Mouse (Mus musculus) neural tube, embryonic 14.5 days (tissue): ENCODE measurements at regions not wholly inside any gene's neighbourhood (a gene's known extent, or its start where the extent isn't known, plus 50 kb on each side); places are given as distances from the start of the nearest gene placed in this dataset.

Experiments used
- ATAC-seq: fragments of 200-750 bp; cut with Nextera tagmentation; 2 replicates; pipeline ENCODE4 v1.8.0; 2017; ENCODE audit warnings: low read depth, mild to moderate bottlenecking, moderate TSS enrichment, moderate library complexity
- H3K27ac ChIP-seq: fragments of 300-500 bp; sonication (generic); 2 replicates; pipeline ENCODE4 v1.5.1; 2014; ENCODE audit warnings: low read depth, mild to moderate bottlenecking, control low read depth, low read length, moderate library complexity, mixed read lengths
- H3K27me3 ChIP-seq: fragments of 300-500 bp; sonication (generic); 2 replicates; pipeline ENCODE4 v1.6.1; 2014; ENCODE audit warnings: low read length; ENCODE audit not compliant: control insufficient read depth, insufficient read depth
- H3K36me3 ChIP-seq: fragments of 300-500 bp; sonication (generic); 2 replicates; pipeline ENCODE4 v1.6.1; 2014; ENCODE audit warnings: low read length, mixed read lengths; ENCODE audit not compliant: control insufficient read depth, insufficient read depth
- H3K4me1 ChIP-seq: fragments of 300-500 bp; sonication (generic); 2 replicates; pipeline ENCODE4 v1.6.1; 2014; ENCODE audit warnings: low read length; ENCODE audit not compliant: control insufficient read depth, insufficient read depth
- H3K4me2 ChIP-seq: fragments of 300-500 bp; sonication (generic); 2 replicates; pipeline ENCODE4 v1.6.1; 2014; ENCODE audit warnings: mild to moderate bottlenecking, low read depth, low read length, control low read depth
- H3K4me3 ChIP-seq: fragments of 300-500 bp; sonication (generic); 2 replicates; pipeline ENCODE4 v1.5.1; 2014; ENCODE audit warnings: low read depth, low read length, control low read depth, mixed read lengths
- H3K9ac ChIP-seq: fragments of 300-500 bp; sonication (generic); replicated peaks from 2 replicates; pipeline ENCODE4 v1.6.1; 2014; ENCODE audit warnings: low read depth, mild to moderate bottlenecking, control low read depth, low read length, mixed read lengths
- H3K9me3 ChIP-seq: fragments of 300-500 bp; sonication (generic); 2 replicates; pipeline ENCODE4 v1.6.1; 2016; ENCODE audit warnings: low read length; ENCODE audit not compliant: control insufficient read depth
- WGBS: fragments of 180-500 bp; shearing (Covaris S2); extraction: QIAGEN DNeasy Blood & Tissue Kit; methylation state at CpG from one replicate; pipeline ENCODE4 v1.1.7; 2014; 5-methylcytosine and 5-hydroxymethylcytosine counted together

- Histone ChIP-seq H3K4me1 (peaks cover 7% of the 10 kb centered on the region; the same call in 1 of the 2 replicates), H3K27me3 (no peaks in the 10 kb centered on the region), H3K4me3 (no peak overlapping the region), H3K9ac (no peak overlapping the region), H3K27ac (no peak overlapping the region), H3K4me2 (no peak overlapping the region), H3K36me3 (no peaks in the 10 kb centered on the region), H3K9me3 (no peaks in the 10 kb centered on the region)
- no peak for ATAC-seq
- 35% methylated on average over 5 of the region's 5 CpGs for WGBS
Observed at GRCm38 (mm10) chr17:48643533-48644019, 188.9 kb downstream of the Unc5cl start.

GRCm38 (mm10) chr17:48645056-48645455 is 190.4 kb downstream of the Unc5cl start:
- Histone ChIP-seq H3K27me3 (no peaks in the 10 kb centered on the region), H3K9me3 (no peaks in the 10 kb centered on the region), H3K9ac (no peak overlapping the region), H3K27ac (no peak overlapping the region), H3K4me2 (no peak overlapping the region), H3K4me1 (no peaks in the 10 kb centered on the region), H3K4me3 (no peak overlapping the region), H3K36me3 (no peaks in the 10 kb centered on the region)
- ATAC-seq, result no peak
- 98% methylated on average over 1 of the region's 1 CpGs for WGBS

- Histone ChIP-seq H3K27ac (no peak overlapping the region), H3K27me3 (no peaks in the 10 kb centered on the region), H3K4me3 (no peak overlapping the region), H3K36me3 (no peaks in the 10 kb centered on the region), H3K9me3 (no peaks in the 10 kb centered on the region), H3K4me1 (no peaks in the 10 kb centered on the region), H3K4me2 (no peak overlapping the region), H3K9ac (no peak overlapping the region)
- 65% methylated on average over 11 of the region's 11 CpGs for WGBS
- no peak for ATAC-seq
Observed at GRCm38 (mm10) chr17:48646626-48647195, 192.0 kb downstream of the Unc5cl start.

- WGBS, result 54% methylated on average over 14 of the region's 14 CpGs
- no peak overlapping the region for H3K27ac ChIP-seq
- no peaks in the 10 kb centered on the region for H3K4me1 ChIP-seq
- no peaks in the 10 kb centered on the region for H3K27me3 ChIP-seq
- H3K9ac ChIP-seq, result no peak overlapping the region
- H3K9me3 ChIP-seq, result no peaks in the 10 kb centered on the region
- no peaks in the 10 kb centered on the region for H3K36me3 ChIP-seq
- no peak overlapping the region for H3K4me2 ChIP-seq
- H3K4me3 ChIP-seq, result no peak overlapping the region
- ATAC-seq, result no peak
Observed at GRCm38 (mm10) chr17:48647431-48647830, 192.7 kb downstream of the Unc5cl start.

- H3K36me3 ChIP-seq, result no peaks in the 10 kb centered on the region
- no peak for ATAC-seq
- H3K27me3 ChIP-seq, result no peaks in the 10 kb centered on the region
- H3K4me3 ChIP-seq, result no peak overlapping the region
- no peak overlapping the region for H3K27ac ChIP-seq
- H3K4me2 ChIP-seq, result no peak overlapping the region
- H3K4me1 ChIP-seq, result no peaks in the 10 kb centered on the region
- no peak overlapping the region for H3K9ac ChIP-seq
- WGBS, result 89% methylated on average over 13 of the region's 13 CpGs
- no peaks in the 10 kb centered on the region for H3K9me3 ChIP-seq
Observed at GRCm38 (mm10) chr17:48650556-48650955, 195.9 kb downstream of the Unc5cl start.

DNA sequence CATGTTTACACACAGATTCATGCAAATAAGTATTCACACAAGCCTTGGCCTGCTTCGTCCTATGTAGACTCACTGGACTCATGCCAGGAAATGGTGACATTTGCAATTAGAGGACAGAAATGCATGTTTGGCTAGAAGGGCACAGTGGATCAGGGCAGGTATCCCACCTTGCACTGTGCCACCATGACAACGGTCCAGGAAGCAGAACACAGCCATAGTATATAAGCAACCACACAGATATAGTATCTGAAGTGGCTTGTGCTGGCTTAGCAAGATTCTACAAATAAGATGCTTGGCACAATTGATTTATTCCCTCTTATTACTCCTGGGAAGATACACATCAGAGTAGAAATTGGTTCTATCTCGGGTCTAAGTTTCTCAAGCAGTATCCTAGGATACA is 218.0 kb downstream of the Unc5cl start:
- no peaks in the 10 kb centered on the region for H3K27me3 ChIP-seq
- no peaks in the 10 kb centered on the region for H3K4me1 ChIP-seq
- H3K36me3 ChIP-seq, result no peaks in the 10 kb centered on the region
- ATAC-seq, result no peak
- no peaks in the 10 kb centered on the region for H3K9me3 ChIP-seq
- no peak overlapping the region for H3K4me3 ChIP-seq
- 86% methylated on average over 3 of the region's 3 CpGs for WGBS
- H3K4me2 ChIP-seq, result no peak overlapping the region
- H3K9ac ChIP-seq, result no peak overlapping the region
- no peak overlapping the region for H3K27ac ChIP-seq

DNA sequence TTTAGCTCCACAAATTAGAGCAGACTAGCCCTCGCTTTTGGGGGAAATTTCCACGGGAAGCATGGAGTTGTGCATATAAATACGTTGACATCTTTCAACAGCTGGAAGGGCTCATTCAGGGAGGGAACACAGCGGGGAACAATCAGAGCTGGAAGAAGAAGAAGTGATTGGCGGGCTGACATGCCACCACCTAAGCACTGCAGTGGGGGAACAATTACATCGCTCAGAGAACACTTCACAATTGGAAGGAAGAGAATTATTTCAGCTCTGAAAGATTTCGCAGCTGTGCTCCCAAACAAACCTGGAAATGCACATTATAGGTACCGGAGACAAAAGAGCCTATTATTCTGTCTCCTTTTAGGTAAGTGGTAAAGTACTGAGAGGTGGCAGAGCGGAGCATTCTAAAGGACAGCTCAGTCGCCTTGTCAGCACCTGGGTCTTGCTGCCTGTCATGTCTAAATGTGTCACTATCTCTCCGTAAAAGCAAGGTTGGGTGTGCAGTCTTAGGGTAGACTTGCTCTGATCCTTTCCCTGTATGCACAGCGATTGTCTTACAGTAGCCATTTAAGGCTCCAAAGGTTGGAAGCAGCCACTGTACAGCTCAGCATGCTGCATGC is 223.6 kb downstream of the Unc5cl start:
- Histone ChIP-seq H3K4me3 (no peak overlapping the region), H3K4me2 (no peak overlapping the region), H3K9me3 (no peaks in the 10 kb centered on the region), H3K27ac (no peak overlapping the region), H3K4me1 (no peaks in the 10 kb centered on the region), H3K27me3 (no peaks in the 10 kb centered on the region), H3K36me3 (no peaks in the 10 kb centered on the region), H3K9ac (no peak overlapping the region)
- ATAC-seq, result no peak
- WGBS, result 60% methylated on average over 12 of the region's 12 CpGs

GRCm38 (mm10) chr17:48680331-48680730 is 225.6 kb downstream of the Unc5cl start:
- WGBS, result 88% methylated on average over 10 of the region's 10 CpGs
- ATAC-seq, result no peak
- H3K27ac ChIP-seq, result no peak overlapping the region
- no peaks in the 10 kb centered on the region for H3K9me3 ChIP-seq
- H3K27me3 ChIP-seq, result no peaks in the 10 kb centered on the region
- H3K9ac ChIP-seq, result no peak overlapping the region
- H3K4me3 ChIP-seq, result no peak overlapping the region
- no peak overlapping the region for H3K4me2 ChIP-seq
- H3K36me3 ChIP-seq, result no peaks in the 10 kb centered on the region
- H3K4me1 ChIP-seq, result no peaks in the 10 kb centered on the region

DNA sequence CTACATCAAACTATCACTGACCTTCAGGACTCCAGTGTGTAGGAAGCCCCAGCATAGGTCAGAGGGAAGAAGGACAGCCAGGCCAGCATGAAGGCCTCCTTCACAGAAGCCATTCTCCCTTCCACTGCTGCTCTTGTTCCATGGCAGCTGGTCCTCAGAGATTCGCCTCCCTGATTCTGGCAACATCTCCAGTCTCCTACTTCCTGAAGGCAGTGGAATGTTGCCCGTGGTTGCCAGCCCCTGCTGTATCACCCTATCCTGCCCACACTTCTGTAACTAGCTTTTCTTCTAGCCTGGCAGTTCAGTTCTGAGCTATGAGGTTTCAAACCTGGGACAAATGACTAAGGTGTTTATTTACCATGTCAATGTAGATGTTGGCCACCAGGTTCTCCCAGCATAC is 234.2 kb downstream of the Unc5cl start:
- WGBS, result 79% methylated on average over 2 of the region's 2 CpGs
- H3K4me3 ChIP-seq, result no peak overlapping the region
- no peak overlapping the region for H3K9ac ChIP-seq
- no peaks in the 10 kb centered on the region for H3K4me1 ChIP-seq
- H3K27ac ChIP-seq, result no peak overlapping the region
- H3K36me3 ChIP-seq, result no peaks in the 10 kb centered on the region
- H3K27me3 ChIP-seq, result no peaks in the 10 kb centered on the region
- no peak overlapping the region for H3K4me2 ChIP-seq
- H3K9me3 ChIP-seq, result no peaks in the 10 kb centered on the region
- ATAC-seq, result no peak
